Mouse (Mus musculus) CD4-positive, CD25-positive, alpha-beta regulatory T cell (primary cell): ENCODE data around the gene Tyk2. TPM values are rescaled to one million over a fixed set of nuclear protein-coding genes. Genes with fewer than 3 reads are reported as not detected.

Experiments used
- polyA plus RNA-seq: library from polyadenylated mRNA; unstranded; fragments of 100-300 nt; shearing (Covaris generic); gene quantifications from one replicate; pipeline ENCODE4 v1.2.1, GENCODE M21; 2017

Tyk2 gene
- 71.5 TPM for polyA plus RNA-seq

DNA sequence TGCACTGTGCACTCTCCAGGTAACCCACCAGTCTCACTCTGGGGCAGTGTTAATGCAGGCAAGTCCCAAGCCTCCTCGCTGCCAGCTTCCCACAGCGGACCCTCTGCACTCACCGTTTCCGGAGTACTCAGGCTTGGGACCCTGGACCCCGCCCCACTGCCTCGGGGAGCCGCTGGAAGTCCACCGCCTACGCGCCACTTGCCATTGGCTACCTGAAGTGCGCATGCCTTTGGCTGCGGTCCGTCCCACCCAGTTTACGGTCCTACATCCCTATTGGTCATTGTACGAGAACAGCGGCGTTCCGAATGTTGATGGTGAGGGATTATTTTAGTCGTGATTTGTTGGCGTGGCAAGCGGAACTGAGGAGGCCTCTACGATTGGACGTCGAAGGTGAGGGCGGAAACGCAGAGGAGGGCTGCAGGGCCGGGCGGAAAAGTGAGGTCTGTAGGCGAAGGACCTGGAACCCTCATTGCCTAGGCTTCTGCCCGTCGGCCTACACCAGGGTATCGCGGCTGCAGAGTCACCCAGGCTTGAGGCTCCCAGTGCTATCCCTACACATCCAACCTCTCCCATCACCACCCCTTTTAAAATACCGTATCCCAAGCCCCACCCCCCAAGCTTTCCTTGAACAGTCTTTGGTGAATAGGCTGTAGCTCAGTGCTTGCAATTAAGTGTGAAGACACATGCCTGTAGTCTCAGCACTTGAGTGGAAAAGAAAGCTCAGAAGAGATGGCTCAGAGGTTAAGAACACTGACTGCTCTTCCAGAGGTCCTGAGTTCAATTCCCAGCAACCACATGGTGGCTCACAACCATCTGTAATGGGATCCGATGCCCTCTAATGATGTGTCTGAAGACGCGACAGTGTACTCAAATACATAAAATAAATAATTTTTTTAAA is at the start of gene Tyk2:
Tyk2 (minus strand) TSS at position 185 of the 898 bp plus-strand sequence.

DNA sequence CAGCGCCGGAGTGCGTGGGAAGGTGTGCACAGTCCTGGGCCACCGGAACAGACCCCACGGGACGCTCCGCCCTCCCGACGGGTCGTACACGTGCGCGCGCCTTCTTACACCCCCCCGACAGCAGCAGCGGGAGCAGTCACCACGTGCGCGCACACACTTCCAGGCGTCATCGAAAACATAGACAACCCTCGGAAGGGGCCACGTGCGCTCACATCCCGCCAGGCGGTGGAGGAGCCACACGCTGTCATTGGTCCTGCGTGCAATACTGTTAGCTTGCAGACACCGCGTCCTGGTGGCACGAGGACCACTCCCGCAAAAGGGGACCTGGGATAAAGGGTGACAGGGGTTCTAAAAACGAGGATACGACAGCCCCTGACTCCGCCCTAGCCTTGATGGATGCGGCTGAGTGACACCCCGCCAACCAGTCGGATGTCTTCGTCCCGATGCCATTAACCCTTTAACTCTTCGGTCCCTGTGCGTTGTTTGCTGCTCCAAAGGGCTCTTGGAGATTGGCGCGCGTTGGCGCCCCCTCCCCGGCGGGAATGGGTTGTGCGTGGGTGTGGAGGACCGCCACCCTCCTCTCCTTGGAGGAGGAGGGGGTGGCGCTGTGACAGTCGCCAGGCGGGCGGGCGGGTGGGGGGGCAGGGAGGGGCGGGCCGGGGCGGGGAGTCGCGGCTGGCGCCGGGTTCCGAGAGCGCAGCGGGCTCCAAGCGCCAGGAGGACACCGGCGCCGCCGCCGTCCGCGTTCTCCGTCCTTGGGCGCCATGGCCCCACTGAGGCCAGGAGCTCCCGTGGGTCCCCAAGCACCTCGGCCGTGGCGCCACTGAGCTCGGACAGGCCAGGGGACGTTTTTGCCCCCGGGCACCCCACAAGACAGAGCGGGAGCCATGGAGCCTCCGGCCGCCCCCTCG is 34.3 kb upstream of the Tyk2 start, which contains the start of gene Pde4a:
Pde4a (plus strand) TSS at position 674 of the 911 bp plus-strand sequence.

DNA sequence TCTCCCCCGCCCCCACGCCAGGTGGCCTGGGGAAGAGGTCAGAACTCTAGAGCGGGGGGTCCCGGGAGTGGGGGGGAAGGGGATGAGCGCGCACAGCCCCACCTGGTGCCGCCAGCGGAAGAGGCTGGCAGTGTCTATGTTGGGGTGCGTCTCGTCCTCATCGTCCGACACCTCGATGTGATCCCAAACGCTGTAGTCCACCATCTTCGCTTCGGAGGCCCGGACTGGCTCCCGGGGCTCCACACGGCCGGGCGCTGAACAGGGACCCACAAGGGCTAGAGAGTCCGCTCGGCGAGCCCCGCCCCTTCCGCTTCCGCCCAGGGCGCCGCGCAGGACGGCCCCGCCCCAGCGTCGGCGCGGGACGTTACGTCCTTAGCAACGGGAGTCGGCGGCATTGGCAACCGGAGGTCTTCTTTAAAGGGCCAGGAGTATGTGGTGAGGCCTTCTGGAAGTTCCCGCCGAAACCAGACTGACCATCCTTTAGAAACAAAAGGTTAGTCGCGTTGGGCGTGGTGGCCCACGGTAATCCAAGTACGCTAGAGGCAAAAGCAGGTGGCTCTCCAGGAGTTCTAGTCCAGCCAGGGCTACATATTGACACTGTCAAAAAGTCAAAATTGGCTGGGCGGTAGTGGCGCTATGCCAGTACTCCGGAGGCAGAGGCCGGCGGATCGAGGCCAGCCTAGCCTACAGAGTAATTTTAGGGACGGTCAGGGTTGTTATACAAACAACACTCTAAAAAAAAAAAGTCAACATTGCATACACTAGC is 18.8 kb upstream of the Tyk2 start, which contains the start of gene Cdc37:
Cdc37 (minus strand) TSS at position 329 of the 766 bp plus-strand sequence.

DNA sequence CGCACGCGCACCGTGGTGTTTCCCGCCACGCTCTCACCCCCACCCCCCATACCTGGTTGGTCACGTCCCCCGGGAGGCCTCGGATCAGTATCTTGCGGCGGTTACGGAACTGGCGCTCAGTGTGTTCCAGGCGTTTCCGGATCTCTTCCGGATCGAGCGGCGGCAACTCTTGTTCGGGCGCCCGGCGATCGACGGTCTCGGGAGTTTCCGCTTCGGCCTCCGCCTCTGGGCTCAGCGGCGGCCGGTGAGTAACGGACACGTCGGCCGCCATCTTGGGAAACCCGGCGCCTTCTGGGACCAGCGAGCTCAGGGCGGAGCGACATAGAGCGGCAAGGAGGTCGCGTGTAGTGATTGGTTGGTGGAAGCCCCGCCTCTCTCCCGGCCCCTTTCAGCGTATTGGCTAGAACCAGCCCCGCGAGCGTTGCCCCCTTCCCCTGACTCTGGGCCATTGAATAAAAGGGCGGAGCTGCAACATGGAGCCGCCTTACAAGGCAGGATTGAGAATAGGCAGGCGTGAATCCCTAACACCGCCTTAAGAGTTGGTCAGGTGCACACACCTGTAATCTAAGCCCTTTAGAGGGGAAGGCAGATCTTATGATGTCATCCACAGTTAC is 39.2 kb downstream of the Tyk2 start, which contains the start of the genes Gm38431 and Raver1:
Gm38431 (minus strand) TSS at position 291 of the 614 bp plus-strand sequence.
Raver1 (minus strand) TSS at position 302 of the 614 bp plus-strand sequence.

DNA sequence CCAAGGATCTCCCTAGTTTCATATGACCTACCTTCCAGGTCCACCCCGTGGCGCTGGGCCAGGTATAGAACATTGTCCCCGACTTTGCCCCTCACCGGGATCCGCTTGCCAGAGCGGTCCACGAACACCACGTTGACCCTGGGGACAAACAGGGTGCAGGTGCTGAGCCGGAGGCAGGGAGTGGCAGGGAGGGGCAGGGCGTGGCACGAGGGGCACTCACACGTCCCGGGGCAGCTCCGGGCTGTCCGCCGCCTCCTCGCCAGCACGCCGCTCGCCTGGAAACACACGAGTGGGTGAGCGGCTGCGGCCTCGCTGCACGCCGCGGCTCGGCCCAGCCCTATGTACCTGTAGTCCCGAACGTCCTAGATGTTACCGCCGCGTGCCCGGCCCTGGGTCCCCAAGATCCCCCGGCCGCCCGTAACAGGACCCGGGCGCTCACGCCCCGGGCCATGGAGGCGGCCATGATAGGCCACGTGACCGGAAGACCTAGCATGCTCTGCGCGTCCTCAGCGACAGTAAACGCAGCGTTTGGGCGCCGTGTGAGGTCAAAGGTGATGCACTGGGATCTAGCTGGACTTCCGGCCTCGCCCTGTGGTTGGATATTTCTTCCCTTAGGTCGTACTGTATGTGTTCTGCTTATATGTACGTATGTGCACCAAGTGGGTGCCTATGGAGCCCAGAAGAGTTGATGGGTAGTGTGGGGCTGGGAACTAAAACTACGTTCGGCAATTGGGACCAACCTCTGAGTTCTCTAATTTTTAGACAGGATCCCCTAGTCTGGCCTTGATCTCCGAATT is 57.8 kb downstream of the Tyk2 start, which contains the start of the genes Gm49373 and Fdx1l:
Gm49373 (minus strand) TSS at position 53 of the 797 bp plus-strand sequence.
Fdx1l (minus strand) TSS at position 571 of the 797 bp plus-strand sequence.

DNA sequence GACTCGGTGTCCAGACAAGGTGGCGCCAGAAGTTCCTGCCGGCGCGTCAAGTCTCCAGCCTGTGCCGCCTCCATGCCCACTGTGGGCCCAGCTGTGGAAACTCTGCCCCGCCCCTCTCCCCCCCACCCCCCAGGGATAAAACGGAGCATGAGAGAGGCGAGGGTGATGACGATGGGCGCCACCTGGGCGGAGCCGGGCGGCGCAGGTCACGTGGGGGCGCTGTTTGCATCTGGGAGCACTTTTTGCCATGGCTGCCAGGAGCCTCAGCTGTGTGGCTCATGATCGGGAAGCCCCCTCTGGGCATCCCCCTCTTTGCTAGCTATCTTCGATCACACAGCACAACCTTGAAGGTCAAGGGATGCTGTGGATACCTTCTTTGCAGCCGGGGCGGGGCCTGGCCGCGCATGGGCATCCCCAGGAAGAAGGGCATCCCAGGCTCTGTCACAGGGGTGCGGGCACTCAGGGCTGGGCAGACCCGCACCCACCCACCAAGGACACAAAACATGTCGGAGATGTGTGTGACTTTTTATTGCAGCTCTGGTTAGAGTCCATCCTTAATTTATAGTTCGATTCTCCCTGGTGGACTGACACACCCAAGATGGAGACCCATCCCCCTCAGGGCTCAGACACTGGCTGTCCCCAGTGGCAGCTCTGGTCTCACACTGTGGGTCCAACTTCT is 63.9 kb downstream of the Tyk2 start, which contains the start of gene Zglp1:
Zglp1 (minus strand) TSS at position 88 of the 679 bp plus-strand sequence.

Other genes starting within 250 kb of the Tyk2 start
- 87.3 TPM for gene Ppan, start 243.1 kb downstream of the Tyk2 start, polyA plus RNA-seq
- 290 TPM for gene Eif3g, start 232.6 kb downstream of the Tyk2 start, polyA plus RNA-seq
- gene Dnmt1, start 171.4 kb downstream of the Tyk2 start, polyA plus RNA-seq = 72.9 TPM
- gene S1pr2, start 154.5 kb downstream of the Tyk2 start, polyA plus RNA-seq = 14.9 TPM
- 112 TPM for gene Mrpl4, start 128.5 kb downstream of the Tyk2 start, polyA plus RNA-seq
- gene Icam1, start 115.3 kb downstream of the Tyk2 start, polyA plus RNA-seq = 66.0 TPM
- 1.2 TPM for gene Icam4, start 101.9 kb downstream of the Tyk2 start, polyA plus RNA-seq
- gene Icam5, start 99.2 kb downstream of the Tyk2 start, polyA plus RNA-seq = 0.83 TPM
- gene Zglp1, start 64.2 kb downstream of the Tyk2 start, polyA plus RNA-seq = 0.20 TPM
- gene Gm49373, start 58.1 kb downstream of the Tyk2 start, polyA plus RNA-seq = 0.24 TPM
- gene Fdx1l, start 57.6 kb downstream of the Tyk2 start, polyA plus RNA-seq = 37.0 TPM
- gene Gm38431, start 39.2 kb downstream of the Tyk2 start, polyA plus RNA-seq = 4.2 TPM
- 80.5 TPM for gene Raver1, start 39.2 kb downstream of the Tyk2 start, polyA plus RNA-seq
- gene Cdc37, start 18.7 kb upstream of the Tyk2 start, polyA plus RNA-seq = 324 TPM
- 1.3 TPM for gene Pde4a, start 34.5 kb upstream of the Tyk2 start, polyA plus RNA-seq
- 66.8 TPM for gene Keap1, start 108.1 kb upstream of the Tyk2 start, polyA plus RNA-seq
- 0.07 TPM for gene S1pr5, start 117.2 kb upstream of the Tyk2 start, polyA plus RNA-seq
- gene Atg4d, start 134.1 kb upstream of the Tyk2 start, polyA plus RNA-seq = 75.3 TPM
- gene Kri1, start 156.7 kb upstream of the Tyk2 start, polyA plus RNA-seq = 30.0 TPM
- gene Cdkn2d, start 160.2 kb upstream of the Tyk2 start, polyA plus RNA-seq = 143 TPM
- 3.5 TPM for gene Ap1m2, start 181.1 kb upstream of the Tyk2 start, polyA plus RNA-seq
- 568 TPM for gene Slc44a2, start 189.5 kb upstream of the Tyk2 start, polyA plus RNA-seq
- 60.6 TPM for gene Ilf3, start 236.6 kb upstream of the Tyk2 start, polyA plus RNA-seq